Mouse (Mus musculus) embryo, embryonic 11 days (tissue): ENCODE data around the gene Thumpd2.

Experiments used
- DNase-seq: peaks from one replicate; pipeline ENCODE4 v3.0.0-alpha.2; 2015

Thumpd2 gene

DNA sequence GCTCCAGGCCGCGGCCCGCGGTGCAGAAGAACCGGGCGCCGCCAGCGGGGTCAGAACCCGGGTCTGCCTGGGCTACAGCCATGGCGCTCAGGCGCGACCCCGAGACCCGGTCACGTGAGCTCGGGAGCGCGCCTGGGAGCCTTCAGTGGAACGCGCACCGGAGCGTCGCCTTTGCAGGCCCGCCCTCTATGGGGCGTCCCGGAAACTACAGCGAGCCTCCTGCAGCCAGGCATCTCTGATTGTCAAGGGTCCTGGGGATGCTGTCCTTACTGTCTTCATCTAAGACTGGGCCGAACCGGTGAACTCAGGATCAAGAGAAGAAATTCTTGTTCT is at the start of gene Thumpd2:
Thumpd2 (minus strand) TSS at position 104 of the 333 bp plus-strand sequence.
- DNase-seq = peak; percentile 98

DNA sequence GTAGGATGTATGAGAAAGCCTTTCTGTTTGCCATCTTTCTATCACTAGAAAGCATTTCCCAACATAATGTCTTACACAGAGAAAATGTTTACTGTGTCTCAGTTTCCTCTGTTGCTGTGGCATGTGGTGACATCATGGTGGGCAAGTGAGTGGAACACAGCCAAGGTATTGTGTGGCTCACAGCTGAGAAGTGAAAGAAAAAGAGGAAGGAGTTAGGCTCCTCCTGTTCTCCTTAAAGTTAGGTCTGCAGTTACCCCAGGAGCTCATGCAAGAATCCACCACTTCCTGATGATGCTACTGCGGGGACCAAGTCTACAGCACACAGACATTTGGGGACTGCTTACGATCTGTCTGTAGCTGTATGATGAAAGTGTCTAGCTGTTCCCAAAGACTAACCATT is 39.4 kb upstream of the Thumpd2 start:
- no peak for DNase-seq

DNA sequence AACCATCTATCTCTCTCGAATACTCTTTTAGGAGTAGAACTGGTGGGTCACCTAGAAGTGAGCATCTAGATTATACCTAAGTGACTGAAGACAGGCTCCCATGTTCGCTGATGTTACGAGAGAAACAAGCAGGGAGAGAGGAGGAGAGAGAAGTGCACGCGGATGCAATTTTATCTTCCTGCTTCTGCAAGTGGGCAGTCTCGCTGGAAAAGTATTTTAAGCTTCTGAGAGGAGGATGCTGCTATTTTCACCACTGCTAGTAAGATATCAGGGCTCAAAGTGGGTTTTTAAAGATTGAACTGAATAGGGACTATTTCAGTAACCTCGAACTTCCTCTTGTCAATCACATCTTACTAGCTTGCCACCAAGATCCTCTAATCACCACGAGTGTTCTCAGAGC is 38.0 kb upstream of the Thumpd2 start:
- DNase-seq = no peak

DNA sequence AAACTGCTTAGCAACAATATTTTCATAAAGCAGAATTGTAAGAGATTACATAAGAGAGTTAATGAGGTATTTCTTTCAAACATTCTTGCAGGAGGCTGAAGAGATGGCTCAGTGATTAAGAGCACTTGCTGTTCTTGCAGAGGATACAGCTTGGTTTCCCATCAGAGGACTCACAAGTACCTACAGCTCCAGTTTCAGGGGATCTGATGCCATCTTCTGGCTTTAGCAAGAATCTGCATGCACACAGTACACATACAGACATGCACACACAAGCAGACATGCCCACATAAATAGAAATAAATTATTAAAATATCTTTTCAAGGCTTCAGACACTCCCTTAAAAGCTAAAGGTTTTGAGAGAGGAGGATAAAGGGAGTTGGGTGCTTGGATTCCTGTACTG is 33.6 kb upstream of the Thumpd2 start:
- peak; percentile 6 for DNase-seq

DNA sequence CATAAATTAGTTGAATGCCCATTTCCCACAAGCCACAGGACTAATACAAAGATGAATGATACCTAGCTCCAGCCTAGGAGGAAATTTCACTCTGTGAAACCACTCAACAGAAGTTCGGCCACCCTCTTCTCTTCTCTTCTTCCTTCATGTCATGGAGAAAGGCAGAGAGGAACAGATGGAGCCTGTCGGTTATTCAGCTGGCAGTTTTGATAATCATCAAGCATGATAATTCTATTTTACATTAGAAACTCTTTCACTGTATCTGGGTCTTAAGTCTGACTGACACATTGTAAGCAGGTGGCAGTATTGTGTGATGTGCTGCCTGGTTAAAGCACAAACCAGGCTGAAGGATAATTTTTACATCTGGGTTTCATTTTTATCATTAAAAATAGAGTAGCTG is 31.6 kb upstream of the Thumpd2 start:
- no peak for DNase-seq

DNA sequence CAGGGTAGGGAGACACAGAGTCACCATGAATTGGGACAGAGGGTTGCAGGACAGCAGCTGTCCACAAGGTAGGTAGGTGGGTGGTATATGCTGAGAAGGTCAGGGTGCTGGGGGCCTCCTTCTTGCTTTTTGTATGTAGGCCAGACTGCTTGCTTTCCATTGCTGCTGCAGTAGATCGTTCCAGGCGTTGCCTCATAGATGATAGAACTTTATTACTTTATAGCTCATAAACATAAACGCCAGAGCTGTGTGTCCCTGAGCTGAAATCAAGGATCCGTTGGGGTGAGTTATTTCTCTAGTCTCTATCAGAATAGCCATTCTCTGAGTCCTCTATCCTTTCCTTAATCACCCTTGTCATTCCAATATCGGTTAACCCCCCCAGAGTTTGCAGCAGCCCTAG is 27.9 kb upstream of the Thumpd2 start:
- DNase-seq = no peak

DNA sequence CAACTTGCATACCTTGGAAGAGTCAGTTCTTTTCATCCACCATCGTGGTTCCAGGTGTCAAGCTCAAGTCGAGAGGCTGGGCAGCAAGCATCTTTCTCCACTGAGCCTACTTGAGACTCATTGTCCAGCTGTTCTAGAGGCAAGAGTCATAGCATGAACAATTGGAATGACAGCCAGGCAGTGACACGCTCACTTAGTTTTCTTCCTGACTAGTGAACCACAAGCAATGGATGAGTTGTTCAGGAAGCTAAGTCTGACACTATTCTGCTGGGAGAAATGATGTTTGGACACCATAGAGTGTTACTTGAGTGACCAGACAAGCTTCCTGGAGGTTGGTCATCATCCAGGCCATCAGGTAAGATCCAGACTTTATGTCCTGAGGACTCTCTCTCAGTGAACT is 24.0 kb upstream of the Thumpd2 start:
- no peak for DNase-seq

DNA sequence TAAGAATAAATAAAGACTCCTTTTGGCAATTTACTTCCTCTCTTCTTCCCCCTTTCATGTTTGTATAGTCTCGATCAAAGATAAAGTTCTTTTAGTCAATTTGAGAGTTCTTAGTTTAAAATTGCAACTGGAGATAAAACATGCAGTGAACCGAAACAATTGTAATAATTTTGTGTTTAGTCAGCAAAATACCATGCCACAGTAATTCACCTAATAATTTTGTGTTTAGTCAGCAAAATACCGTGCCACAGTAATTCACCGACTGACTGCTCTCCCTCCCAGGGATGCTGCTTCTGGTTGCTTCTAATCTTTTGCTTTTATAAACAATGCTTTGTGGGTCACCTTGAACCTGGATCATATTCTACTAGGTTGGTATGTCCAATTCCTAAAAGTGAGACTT is 22.9 kb upstream of the Thumpd2 start:
- no peak for DNase-seq

DNA sequence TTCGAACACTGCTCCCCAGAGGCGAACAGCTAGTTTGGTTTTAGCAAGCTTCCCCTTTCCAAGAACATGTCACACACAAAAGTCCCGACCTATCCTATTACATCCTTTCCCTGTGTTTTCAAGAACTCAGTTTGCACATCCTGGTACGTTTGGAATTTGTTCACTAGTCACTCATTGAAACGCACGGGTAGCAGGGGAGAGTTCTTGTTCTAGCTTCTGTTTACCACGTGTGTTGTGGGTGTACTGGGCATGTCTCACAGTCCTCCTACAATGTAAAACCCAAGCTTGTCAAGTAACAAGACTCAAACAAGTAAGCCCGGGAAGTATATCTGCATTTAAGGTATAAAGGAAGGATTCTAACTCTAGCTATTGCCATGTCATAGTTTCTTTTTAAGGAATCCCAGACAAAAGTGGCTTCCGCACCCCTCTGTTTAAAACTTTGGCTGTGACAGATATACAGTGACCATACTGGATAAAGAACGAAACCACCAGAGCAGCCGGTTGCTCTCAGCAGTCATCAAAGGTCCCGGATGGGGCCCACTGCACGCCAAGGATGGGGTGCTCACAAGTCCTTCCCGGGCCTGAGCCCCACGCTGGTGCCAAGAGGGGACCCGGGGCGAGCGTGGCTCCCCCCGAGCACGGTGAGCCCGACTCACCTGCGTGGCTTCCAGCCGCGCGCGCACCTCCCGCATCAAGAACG is 453 bp downstream of the Thumpd2 start:
- no peak for DNase-seq

DNA sequence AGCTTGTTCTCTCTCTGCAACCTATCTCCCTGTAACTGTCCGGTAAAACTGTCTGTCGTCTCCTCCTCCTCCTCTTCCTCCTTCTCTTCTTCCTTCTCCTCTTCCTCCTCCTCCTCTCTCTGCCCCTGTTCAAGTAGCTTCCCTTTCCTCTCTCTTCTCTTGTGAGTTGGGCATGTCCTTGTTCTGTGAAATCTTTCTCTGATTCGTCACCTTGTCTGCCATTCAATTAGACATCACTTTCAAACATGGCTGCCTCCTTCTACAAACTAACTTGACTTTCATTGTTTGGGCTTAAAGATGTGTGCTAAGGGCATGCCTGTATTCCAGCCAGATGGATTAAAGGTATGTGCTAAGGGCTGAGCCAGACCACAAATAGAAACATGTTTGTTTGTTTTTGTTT is 1.5 kb downstream of the Thumpd2 start:
- no peak for DNase-seq

DNA sequence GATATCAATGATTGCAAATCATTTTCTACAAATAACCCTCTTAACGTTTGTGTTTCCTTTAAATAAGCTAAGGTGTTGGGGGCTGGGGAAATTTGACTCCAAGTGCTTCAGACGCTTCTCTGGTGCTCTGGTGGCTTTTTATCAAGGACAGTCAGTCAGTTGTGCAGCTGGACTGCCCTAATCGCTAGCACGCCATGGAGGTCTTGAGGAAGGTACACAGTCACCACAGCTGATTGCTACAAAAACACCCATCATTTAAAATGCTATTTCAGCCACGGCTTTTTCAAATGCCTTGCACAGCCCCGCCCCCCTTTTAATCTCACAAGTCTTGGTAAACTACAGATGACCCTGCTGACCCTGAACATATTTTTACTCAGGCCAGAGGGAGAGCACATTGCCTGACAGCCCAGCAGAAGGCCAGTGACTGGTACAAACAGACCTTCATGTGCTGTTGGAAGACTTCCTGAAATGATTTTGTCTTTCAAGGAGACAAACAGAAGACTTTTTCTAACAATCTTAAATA is 2.5 kb downstream of the Thumpd2 start:
- peak; percentile 41 for DNase-seq

DNA sequence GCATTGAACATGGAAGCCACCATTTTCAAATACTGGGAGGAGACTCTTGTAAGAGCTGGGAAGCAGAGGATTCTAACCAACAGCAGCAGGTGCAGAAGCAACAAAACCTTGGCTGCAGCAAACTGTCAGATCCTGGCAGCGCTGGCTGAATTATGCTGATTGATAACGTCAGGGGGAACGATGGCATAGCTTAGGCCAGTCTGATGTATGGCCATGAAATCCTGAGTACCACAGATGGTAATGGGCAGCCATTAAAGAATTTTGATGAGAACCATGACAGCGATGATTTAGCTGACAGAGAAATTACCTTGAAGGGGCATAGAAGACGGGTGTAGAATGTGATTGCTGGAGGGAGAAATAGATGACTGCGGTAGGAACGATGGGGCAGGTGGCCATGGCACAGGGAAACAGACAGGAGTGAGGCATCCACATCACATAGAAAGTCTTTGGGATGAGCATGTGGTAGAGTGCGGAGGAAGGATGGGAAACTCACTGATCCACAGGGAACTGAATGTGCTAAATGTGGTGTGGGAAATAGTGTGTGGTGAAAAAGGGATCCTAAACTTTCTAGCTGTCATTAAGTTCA is 8.0 kb downstream of the Thumpd2 start:
- no peak for DNase-seq

DNA sequence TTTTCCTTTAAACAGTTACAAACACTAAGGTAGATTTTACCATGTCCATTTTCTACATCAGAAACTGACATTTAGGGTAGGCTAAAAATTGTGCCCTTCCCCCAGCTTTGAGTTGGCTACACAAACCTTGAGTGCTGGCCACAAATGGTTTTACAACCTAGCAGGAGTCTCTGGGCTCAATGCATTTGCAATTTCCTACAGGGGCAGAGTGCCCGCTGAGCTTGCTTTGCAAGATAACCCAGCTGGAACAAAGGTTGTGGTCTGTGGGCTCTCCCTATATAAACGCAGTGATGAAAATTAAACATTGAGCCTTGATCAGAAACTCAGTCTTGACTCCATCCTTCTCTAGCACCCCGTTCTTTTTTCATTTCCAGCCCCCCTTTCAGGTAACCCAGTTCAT is 8.8 kb downstream of the Thumpd2 start:
- no peak for DNase-seq

DNA sequence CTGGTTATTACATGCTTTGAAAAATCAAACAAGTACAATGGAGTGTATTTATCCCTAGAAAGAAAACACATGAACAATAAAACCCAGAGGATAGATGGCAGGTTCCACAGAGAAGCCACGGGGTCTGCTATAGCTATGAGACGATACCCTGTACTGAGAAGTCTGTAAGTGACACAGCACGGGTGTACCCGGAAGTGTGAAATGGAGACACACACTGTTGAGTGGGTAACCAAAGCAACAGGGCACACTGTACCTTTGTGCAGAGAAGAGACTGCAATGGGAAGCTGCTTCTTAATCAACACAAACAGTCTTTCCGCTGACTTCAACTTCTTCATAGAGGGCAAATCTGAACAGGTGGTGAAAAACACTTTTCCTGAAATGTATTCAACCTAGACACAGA is 9.4 kb downstream of the Thumpd2 start:
- DNase-seq = no peak

DNA sequence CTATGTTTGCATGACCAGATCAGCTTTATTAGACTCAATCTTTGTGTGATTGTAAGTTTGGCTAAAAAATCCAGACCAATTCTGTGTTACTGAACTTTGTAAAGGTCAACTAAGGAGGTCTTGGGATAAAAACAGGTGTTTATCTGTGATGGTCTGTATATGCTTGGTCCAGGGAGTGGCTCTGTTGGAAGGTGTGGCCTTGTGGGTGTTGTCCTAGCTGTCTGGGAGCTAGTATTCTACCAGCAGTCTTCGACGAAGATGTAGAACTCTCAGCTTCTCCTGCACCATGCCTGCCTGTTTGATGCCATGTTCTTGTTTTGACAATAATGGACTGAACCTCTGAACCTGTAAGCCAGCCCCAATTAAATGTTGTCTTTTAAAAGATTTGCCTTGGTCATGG is 11.6 kb downstream of the Thumpd2 start:
- DNase-seq = no peak

DNA sequence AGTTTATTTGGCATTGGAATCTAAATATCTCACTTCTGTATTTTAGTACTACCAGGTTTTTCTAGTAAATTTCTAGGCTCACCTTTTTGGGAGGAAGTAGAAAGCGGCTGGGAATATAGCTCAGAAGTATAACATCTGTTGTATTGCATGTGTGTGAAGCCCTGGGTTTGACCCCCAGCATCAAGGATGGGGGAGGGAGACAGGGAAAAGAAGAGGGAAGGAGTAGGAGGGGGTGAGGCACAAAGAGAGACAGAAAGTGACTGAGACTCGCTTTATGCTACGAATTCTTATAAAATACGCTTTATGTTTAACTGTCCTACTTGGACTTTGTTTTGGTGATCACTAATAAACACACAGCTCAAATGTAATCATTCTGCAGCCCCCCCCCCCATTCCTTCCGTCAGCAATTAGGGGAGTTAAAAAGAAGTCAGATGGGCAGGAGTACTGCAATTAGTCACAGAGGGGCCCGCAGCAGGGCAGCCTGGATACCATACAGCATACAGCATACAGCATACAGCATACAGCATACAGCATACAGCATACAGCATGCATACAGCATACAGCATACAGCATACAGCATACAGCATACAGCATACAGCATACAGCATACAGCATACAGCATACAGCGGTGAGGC is 16.8 kb downstream of the Thumpd2 start:
- DNase-seq = no peak

DNA sequence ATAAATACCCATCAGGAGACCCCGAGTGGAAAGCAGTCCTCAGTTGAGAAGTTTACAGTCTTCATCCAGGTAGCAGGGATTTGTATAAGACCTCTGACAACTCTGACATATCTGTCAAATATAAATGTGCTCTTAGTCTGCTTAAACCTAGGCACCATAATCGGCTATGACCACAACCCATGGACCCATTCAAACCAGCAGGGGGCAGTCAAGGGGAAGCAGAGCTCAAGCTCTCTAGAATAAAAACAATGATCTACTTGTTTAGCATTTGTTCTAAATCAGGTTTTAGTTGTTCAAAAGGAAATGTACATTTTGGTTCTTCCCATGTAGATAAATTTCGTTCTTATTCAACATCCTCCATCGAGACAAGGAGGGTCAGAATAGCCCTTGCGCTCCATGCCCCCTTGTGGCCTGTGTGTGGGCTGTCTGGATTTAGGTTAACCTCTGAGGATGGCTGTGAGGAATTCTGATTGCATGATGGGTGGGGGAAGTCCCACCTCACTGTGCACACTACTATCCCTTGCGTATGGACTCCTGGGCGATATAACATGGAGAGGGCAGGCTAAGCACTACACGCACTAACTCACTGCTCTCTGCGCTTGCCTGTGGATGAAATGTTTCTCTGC is 19.2 kb downstream of the Thumpd2 start:
- peak; percentile 28 for DNase-seq

DNA sequence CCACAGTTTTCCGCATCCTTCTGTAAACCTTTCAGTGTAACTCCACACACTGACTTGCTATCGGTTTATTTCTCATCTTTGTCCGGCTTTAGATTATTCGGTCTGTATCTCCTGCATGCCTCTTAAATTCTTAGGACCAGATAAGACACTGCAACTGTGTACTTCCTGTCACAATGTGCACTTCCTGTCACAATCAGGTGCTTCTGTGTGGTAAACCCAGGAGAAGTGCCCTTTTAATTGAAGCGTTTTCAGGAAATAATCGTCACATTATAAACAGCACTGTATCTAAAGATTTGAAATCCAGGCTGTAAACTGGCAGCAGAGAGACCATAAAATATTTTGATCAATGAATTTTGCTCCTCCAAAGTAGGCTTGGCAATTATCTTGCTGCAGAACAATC is 19.8 kb downstream of the Thumpd2 start:
- DNase-seq = no peak

DNA sequence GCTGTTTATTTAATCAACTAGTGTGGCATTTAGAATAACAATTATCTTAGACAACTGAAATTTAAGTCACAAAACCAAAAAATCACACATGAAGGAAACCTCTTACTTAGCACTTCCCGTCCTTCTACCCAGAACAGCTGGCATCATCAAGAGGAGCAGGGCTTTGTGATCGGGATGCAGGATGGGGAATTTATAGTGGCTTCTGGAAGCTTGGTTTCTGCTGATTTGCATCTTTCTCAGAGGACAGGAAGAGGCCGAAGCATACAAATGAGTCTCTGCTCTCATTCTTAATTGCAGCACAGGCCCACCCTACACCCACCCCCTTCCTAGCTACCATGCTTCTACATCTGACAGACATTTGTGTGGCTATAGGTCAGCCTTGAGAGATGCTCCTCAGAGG is 20.5 kb downstream of the Thumpd2 start:
- DNase-seq = no peak

DNA sequence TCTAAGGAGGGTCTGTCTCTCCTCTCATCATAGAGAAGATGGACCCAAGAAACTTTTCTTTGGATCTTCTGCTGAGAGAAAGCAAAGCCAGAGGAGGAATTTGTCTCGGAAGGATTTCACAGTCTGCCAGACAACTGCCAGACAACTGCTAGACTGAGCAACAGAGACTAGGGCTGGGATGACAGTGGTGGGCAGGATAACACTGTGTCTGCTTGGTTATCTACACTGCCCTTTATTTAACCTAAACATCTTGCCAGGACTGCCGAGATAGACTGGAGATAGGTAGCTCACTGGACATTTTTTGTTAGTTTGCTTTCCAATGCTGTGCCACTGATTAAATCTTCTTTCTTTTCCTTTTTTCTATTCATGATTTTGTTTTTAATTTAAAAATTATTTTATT is 23.2 kb downstream of the Thumpd2 start:
- no peak for DNase-seq

DNA sequence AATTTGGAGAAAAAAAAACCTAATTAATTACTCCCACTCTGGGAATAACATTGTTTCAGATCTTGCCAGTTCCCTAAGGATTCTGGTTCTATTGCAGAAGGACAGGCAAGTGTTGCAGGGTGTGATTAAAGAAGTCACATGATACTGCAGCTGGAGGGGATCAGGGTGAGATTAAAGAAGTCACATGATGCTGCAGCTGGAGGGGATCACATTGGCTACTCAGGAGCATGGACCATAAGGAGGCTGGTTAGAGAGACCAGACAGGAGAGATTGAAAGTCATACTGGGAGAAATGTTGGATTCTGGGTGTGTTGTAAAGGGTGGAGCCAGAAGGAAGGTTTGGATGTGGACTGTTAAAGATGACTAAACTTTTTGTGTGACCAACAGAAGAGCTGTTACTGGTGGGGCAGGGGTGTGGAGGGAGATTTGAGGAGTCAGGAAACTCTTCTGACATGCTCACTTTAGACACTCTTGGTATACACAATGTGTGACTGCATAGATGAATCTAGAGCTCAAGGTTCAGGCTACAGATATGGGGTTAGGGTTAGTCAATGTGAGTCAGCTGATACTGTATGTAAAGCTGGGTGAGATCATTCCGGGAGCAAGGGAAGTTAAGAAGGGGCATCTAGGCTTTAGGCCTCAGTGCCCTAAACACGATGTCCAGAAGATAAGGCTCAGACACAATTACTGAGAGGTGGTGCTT is 26.0 kb downstream of the Thumpd2 start:
- DNase-seq = no peak

DNA sequence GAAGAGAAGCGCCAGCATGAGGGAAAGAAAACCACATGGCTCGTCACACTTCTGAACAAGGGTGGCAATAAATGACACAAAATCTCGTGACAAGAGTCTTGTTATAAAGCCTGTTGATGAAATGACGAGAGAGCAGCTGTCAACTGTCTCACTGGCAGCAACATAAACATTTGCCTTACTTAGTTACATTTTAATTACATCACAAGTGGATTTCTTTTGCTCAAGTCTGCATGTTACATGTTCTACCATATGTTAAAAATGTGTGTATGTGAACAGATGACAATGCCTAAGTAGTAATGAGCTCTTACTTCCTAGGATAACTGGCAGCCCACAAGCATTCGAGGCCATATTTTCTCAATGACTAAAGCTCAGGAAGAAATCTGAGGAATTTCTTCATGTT is 29.5 kb downstream of the Thumpd2 start:
- DNase-seq = no peak

DNA sequence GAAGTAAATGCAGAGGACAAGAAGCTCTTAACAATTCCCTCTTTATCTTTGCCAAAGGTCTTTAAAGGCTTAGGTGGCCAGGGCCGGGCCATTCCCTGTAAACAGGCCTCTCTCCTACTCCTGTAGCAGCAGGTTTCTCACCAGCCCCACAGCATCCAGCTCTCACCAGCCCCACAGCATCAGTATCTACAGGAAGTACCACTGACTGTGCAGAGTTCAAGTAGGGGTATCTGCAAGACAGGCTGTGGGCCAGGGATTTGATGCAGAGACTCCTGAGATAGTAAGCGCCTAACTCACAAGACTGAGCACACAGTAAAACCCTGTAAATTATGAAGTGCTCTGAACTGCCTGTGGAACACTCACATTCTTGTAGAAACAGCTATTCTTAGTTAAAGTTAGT is 31.9 kb downstream of the Thumpd2 start:
- DNase-seq = no peak
